Mouse (Mus musculus) heart, postnatal 0 days (tissue): Measurements from ENCODE around the gene Rgcc.

Experiments
- CTCF ChIP-seq: IDR thresholded peaks from 2 replicates; pipeline ENCODE4 v1.5.1; 2016; ENCODE audit warnings: antibody characterized with exemption, control low read depth, low read depth
- EP300 ChIP-seq: IDR thresholded peaks from 2 replicates; pipeline ENCODE4 v1.6.1; 2016; ENCODE audit warnings: antibody characterized with exemption, low read depth

DNA sequence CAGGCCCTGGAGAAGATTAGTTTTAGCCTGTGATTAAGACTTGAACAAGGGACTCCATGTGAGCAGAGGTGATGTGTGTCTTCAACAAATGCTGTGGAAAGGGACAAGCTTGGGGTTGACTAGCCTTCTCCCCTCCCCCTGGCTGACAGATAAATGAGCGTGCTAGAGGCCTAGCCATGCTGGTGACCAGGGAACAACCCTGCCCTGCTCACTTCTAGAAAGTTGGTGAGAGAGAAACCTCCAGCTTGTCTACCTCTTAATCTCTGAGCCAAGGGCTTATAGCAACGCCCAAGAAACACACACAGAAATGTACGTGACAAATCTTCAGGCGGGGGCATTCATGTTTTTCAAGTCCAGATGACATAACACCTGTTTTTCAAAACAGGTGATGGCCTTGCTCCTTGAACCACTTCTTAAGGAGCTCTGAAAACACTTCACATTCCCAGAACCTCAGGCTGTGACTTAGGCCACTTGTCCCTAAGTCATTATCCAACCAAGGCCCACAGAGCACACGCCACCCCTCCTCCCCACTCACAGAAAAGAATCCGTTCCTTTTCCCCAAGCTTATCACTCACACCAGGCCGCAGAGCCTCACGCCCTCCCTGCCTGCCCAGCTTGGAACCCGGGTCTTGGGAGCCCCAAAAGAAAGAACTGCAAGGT lies 19.4 kb downstream of the Rgcc start:
- TF ChIP-seq EP300, result no peak
- no peak for TF ChIP-seq CTCF
